Mouse (Mus musculus) gastrocnemius, adult 2 months (tissue): ENCODE measurements around the gene Anapc15-ps. TPM values are rescaled to one million over a fixed set of nuclear protein-coding genes. Genes with fewer than 3 reads are reported as not detected.

Experiments used
- DNase-seq: peaks from one replicate; pipeline ENCODE4 v3.0.0; 2022
- H3K27ac ChIP-seq: fragments of 200-600 bp; 2 replicates; pipeline ENCODE4 v1.8.1; 2022; ENCODE audit warnings: mild to moderate bottlenecking
- H3K4me3 ChIP-seq: fragments of 200-600 bp; 2 replicates; pipeline ENCODE4 v1.8.1; 2022; ENCODE audit warnings: mild to moderate bottlenecking, moderate library complexity
- CTCF ChIP-seq: fragments of 200-600 bp; IDR thresholded peaks from 2 replicates; pipeline ENCODE4 v1.8.1; 2022; ENCODE audit warnings: antibody characterized with exemption, mild to moderate bottlenecking, moderate library complexity
- intact Hi-C: fragments of 180-260 bp; cut with DNase I; formaldehyde crosslinking; loops from one replicate; pipeline ENCODE4 v1.15.1; 2025
- long read RNA-seq, 2 experiments: library from polyadenylated mRNA; stranded (forward); transcript quantifications; one replicate each; pipeline ENCODE4 v2.0.0; 2021
- total RNA-seq, 2 experiments: library from RNA; stranded (reverse); gene quantifications; 2 replicates each; pipeline ENCODE4 v1.2.3; 2021

Anapc15-ps gene
- total RNA-seq: not detected
- long read RNA-seq, experiment 1: 0 reads
- long read RNA-seq, experiment 2: 0 reads

DNA sequence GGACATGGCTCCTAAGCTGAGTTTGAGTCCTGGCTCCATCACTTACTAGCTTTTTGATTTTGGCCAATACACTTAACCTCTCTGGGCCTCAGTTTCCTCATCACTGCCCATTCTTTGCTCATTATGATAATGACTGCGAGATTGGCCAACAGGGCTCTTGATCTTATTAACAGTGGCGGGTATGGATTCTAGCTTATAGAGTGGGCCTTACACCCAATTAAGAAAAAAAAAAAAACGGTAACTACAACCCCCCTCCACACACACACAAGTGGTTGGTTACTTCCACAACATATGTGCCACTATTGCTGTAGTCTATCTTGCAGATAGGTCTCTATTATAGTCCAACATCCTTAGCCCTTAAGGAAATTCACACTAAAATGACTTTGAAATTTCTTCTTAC lies at the start of gene Anapc15-ps:
TSS of gene Anapc15-ps (minus strand) at position 101 of the 400 bp plus-strand sequence.
- DNase-seq: no peak
- H3K27ac ChIP-seq: no peak within 1 kb of the TSS
- intact Hi-C loops: no loop called here
- no peak within 1 kb of the TSS for H3K4me3 ChIP-seq
- TF ChIP-seq CTCF: no peak

DNA sequence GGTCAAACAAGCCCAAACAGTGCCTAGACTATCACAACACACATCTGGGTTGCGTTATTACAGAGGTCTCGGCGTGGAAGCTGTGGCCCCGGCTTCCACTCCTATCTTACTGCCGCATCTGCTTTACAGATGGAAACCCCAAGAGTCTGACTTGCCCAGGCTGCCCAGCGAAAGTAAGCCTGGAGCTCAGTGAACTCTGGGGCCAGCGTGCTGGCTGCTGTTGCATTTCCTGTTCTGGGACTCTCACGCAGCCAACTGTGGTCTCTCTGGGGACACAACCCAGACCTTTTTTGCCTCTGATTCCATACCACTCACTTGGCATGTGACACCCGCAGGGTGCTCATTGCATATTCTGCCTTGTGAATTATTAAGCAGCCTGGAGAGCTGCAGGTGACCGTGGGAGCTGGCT lies 49.0 kb upstream of the Anapc15-ps start:
- H3K27ac ChIP-seq: peak overlapping the region; percentile 16; the same call in 1 of the 2 replicates
- intact Hi-C loops: no loop called here

DNA sequence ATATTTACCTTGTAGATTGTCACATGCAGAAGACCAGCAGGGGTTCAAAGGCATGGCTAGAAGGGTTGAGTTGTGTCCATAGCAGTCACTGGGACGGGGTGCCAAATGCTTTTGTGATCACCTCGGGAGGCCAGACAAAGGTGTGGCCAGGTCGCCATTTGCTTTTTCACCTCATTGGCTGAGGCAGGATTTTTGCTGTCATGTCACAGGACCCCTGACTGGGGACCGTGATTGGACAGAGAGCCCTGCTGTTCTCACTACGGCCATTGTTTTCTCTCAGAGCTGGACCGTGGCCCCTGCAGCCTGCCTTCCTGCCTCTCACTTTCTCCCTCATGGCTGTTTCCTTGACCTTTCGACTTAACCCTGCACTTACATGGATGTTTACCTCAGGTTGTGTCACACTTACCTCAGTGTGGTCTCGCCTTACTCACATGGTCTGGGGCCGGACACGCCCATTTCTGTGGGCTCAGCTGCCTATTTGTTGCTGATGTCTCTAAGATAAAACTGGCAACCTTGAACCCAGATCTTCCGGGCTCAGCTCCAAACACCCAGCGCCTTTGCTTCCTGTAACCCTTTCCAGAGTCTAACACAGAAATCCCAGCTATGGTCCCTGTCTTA lies 47.0 kb upstream of the Anapc15-ps start:
- DNase-seq: no peak
- TF ChIP-seq CTCF: no peak
- no peak overlapping the region for H3K27ac ChIP-seq
- no peak overlapping the region for H3K4me3 ChIP-seq
- intact Hi-C loops: no loop called here

More for the DNA sequence above, 49.0 kb upstream of the Anapc15-ps start:
- no peak for DNase-seq
- H3K4me3 ChIP-seq: no peak overlapping the region
- TF ChIP-seq CTCF: no peak

DNA sequence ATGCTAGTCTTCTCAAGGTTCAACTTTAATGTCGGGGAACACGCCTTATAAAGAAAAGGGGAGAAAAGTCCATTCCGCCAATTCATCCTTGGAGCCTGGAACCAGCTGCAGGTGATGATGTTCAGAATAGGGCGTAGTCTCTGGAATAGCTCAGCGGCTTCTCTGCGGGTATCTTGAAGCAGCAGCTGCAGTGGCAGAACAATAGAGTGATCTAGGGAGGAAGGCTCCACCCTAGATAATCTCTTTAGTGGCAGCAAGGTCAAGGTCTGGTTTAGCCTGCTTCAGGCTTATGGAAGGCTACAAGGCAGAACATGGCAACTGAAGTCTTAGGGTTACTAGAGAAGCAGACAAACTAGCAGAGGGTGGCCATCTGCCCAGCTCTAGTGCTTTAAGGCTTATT lies 46.2 kb upstream of the Anapc15-ps start:
- no peak for TF ChIP-seq CTCF
- H3K4me3 ChIP-seq: no peak overlapping the region
- intact Hi-C loops: no loop called here
- no peak overlapping the region for H3K27ac ChIP-seq
- DNase-seq: no peak

DNA sequence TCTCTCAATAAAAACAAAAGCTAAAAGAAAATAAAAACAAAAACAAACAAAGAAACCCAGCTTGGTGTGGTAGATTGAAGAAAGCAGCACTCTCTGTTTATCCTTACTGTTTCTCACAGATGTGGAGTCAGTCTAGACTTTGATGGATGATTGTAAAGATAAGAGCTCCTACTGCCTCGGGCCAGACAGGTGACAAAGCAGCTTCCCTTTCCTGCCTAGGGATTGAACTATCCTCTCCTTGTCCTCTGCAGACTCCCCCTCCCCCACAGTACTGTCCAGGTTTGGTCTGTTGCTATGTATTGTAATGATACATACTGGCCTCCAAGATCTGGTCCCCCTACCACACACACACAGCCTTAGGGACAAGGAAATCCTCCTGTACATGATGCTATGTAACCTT lies 45.5 kb upstream of the Anapc15-ps start:
- no peak for TF ChIP-seq CTCF
- H3K4me3 ChIP-seq: no peak overlapping the region
- H3K27ac ChIP-seq: no peak overlapping the region
- intact Hi-C loops: no loop called here
- no peak for DNase-seq

DNA sequence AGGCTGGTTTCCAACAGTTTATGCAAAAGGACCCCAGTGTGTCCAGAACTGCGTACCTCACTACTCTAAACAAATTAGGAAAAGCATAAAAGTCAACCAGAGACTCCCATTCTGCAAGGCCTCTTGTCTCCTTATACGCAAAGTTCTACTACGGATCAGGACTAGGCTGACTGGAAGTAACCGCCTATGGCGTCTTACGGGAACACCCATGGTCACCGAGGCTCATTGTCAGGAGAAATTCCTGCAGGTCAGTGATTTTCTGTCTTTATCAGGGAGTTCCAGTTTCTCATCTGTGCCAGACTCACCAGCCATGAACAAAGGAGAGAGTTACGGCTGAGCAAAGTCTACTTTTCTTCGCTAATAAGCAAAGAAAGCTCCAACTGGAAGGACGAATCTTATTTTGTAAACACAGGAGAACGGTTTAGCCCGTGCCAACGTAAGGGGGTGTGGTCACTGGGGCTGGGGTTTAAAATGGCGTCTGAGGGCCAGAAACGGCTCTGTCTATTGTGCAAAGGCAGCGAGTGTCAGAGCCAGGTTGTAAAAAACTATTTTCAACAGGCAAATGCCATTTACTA lies 43.9 kb upstream of the Anapc15-ps start:
- intact Hi-C loops: no loop called here
- DNase-seq: no peak
- Histone ChIP-seq H3K4me3 (no peak overlapping the region), H3K27ac (no peak overlapping the region)
- TF ChIP-seq CTCF: no peak

DNA sequence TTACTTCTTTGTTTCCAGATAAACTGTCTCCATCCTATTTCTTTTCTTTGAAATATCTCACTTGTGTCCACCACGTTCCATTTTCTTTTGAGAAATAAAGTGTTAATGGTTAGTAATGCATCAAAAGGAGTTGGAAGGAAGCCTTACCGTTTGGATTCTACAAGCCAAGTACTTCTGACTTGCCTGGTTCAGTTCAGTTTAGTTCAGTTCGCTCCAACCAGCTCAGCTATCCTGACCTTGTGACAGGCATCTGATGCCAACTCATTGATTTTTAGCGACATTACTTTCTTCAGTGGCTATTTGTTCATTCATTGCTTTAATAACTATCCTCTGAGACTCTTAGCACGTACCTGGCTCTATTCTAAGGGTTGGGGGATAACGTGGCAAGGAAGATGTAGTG lies 42.4 kb upstream of the Anapc15-ps start:
- intact Hi-C loops: no loop called here
- Histone ChIP-seq H3K27ac (peak overlapping the region; percentile 8; the same call in 1 of the 2 replicates), H3K4me3 (no peak overlapping the region)
- TF ChIP-seq CTCF: no peak
- DNase-seq: no peak

DNA sequence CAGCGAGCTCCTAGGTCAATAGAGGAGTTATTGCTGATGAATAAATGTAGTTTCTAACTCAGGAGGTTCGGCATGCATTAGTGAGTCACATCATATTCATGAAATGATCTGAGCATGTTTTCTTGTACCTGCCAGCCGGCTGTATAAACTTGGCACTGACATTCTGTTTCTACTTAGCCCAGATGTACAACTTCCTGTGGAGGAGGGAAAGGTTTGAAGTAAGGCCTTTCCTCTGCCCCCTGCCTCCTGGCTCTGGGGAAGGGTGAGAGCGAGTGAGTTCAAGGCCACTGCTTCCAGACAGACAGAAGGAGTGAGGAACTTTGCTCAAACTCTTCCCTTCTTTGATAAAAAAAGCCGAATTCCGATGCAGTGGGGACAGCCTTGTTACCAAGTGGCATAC lies 39.0 kb upstream of the Anapc15-ps start:
- no peak overlapping the region for H3K4me3 ChIP-seq
- no peak for DNase-seq
- intact Hi-C loops: no loop called here
- no peak overlapping the region for H3K27ac ChIP-seq
- TF ChIP-seq CTCF: no peak

DNA sequence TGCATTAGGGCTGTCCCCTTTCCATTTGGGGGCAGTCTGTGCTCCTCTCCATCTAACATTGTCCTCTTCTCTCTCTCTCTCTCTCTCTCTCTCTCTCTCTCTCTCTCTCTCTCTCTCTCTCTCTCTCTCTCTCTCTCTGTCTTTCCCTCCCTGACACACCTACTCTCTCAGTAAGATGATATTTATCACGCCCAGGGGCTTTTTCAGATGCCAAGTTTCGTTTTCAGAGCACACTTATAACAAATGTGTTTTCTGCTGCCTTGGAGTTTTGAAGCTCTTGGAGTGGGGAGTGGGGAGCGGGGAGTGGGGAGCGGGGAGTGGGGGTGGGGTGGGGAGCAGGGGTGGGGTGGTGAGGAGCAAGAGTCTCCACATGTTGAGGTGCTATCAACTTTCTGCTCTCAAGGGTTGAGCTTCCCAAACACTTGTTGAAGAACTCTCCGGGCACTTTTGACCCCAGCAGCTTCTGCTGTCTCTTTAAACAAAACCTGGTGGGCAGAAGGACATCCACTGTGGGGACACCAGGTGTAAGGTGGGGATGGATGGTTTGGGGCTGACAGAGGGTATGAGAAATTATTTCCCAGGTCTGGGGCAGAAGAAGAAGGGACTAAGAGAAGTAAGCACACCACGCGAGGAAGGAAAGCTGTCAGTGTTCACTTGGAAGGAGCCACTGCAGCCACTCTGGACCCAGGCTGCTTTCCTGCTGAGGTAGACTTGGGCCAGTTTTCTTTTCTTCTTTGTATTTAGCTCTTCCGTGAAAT lies 36.8 kb upstream of the Anapc15-ps start:
- Histone ChIP-seq H3K4me3 (no peak overlapping the region; the same call in 1 of the 2 replicates), H3K27ac (peak overlapping the region; percentile 73)
- intact Hi-C loops: no loop called here
- no peak for DNase-seq
- TF ChIP-seq CTCF: no peak

DNA sequence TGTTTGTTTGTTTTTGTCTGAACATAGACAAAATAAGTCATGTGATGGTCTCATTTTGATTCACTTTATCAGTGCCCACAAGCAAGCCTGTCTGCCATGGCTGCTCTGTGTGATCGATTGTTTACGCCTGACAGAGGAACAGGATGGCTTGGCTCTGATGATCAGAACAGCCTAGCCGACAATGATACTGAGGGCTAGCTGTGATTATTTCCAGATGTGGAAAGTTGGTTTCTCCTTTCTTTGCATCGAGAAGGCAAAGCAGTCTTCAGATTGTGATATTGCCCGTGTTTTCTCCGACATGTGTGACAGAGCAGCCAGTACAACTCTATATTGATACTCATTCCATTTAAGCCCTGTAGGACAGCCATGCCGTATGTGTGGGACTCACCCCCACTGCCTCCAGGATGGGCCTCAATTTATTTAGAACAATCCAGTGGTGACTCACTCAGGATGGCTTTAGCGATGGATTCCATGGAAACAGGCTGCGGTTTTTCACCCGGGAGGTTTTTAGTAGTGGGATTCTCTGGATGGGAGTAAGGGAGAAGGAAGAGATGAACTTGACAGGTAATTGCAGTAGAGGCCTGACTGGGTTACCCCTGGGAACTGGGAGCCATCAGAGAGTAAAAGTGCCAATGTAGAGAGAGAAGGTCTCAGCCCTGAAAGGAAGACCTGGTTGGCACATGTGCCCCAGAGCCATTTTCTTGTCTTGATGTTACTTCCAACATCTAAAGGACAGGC lies 36.1 kb upstream of the Anapc15-ps start:
- intact Hi-C loops: no loop called here
- Histone ChIP-seq H3K4me3 (no peak overlapping the region; the same call in 1 of the 2 replicates), H3K27ac (peak overlapping the region; percentile 73)
- no peak for TF ChIP-seq CTCF
- DNase-seq: no peak

DNA sequence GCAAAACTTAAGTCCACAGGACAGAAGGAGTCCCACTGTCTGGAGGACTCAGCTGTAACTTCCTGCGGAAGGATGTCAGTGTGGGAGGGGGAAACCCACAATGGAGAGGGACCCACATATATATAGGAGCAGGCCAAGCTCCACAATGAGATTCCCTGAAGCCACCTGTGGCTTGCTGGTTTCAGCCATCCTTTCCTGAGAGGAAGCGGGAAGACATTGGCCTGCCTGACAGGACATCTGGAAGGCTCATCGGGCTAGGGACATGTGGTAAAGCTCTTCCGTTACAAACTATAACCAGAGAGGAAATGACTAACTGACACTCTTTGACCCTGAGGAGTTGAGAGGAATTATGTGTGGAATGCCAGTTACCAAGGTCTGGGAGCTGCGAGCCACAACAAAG lies 34.8 kb upstream of the Anapc15-ps start:
- TF ChIP-seq CTCF: no peak
- DNase-seq: no peak
- intact Hi-C loops: no loop called here

DNA sequence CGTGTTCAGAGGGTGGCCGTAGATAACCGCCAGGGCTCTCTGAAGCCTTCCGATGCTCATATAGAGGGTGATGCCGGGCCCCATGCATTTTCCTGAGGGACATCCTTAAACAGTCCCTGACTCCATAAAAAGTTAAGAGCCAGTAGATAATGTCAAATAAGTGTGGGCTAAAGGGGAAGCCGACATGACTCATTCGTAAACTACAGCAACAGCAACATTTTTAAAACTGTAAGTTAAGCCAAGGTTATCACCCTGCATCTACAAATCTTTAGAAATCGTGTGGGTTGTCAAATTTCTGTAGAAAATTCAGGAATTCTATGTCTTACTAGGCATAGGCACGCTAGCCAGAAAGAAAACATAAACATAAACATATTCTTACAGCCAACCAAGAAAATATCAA lies 33.6 kb upstream of the Anapc15-ps start:
- Histone ChIP-seq H3K27ac (peak overlapping the region; percentile 24; the same call in 1 of the 2 replicates), H3K4me3 (no peak overlapping the region)
- intact Hi-C loops: no loop called here
- no peak for TF ChIP-seq CTCF
- DNase-seq: no peak

More for the DNA sequence above, 34.8 kb upstream of the Anapc15-ps start:
- Histone ChIP-seq H3K4me3 (no peak overlapping the region), H3K27ac (peak overlapping the region; percentile 73)
